Mouse (Mus musculus): ENCODE data around the gene Gm26558. TPM values are rescaled to one million over a fixed set of nuclear protein-coding genes. Genes with fewer than 3 reads are reported as not detected.

Gene Gm26558
- 3.6 and 5.9 TPM in 2 replicates for polyA plus RNA-seq (2015; fragmentation: Nextera tagmentation; extraction: Ambion mirVana)

DNA sequence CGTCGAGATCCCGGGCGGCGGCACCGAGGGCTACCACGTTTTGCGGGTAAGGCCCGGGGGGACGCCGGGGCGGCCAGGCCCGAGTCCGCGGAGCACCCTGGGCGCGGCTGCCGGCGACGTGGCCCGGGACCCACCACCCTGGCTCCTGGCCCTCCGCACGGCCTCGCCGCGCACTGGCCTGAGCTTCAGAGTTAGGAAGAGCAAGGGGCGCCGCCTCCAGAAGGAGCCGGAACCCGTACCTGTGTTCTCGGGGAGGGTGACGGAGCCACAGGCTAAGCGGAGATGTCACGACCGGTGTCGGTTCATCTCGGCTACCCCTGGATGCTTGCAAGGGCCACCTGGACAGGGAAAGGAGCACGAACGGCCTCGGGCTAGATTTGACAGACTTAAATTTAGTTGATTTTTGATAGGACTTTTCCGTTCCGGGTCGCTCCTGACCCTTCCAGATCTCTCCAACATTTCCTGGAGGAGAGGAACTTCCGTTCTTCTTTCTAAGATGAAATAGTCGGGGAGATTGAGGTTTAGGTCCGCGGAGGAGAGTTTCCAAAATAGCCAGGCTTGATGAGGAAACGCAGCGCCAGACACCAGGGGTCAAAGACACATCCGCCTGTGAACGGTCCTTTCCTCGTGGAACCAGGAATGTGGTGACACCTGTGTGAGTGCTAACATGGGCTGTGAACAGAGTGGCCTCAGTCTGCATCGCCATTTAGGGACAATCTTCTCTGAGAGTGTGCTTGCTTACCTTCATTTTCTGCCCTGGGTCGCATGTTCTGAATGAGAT, at the start of gene Gm26558:
TSS of gene Gm26558 (minus strand) at position 394 of the 781 bp plus-strand sequence.
- Histone ChIP-seq H3K9ac (peak within 1 kb of the TSS; percentile 94), H3K27me3 (no peaks in the 10 kb centered on the region), H3K9me3 (no peaks in the 10 kb centered on the region), H3K4me2 (peak within 1 kb of the TSS; percentile 74), H3K4me3 (peak within 1 kb of the TSS; percentile 95), H3K4me1 (peaks cover 18% of the 10 kb centered on the region), H3K27ac (peak within 1 kb of the TSS; percentile 95), H3K36me3 (no peaks in the 10 kb centered on the region)
- under 1% methylated on average over 53 of the region's 54 CpGs for WGBS
- ATAC-seq (ENCODE audit: insufficient number of reproducible peaks, low FRiP score, low TSS enrichment, low read depth): no peak

- Histone ChIP-seq H3K4me1 (0 out of 2 replicates have a peak, but pooled peaks cover 4% of the 10 kb centered on the region), H3K4me3 (no peak overlapping the region), H3K27ac (no peak overlapping the region), H3K4me2 (no peak overlapping the region), H3K36me3 (peaks cover 40% of the 10 kb centered on the region), H3K9me3 (no peaks in the 10 kb centered on the region), H3K9ac (no peak overlapping the region), H3K27me3 (no peaks in the 10 kb centered on the region)
- 92% methylated on average over 4 of the region's 4 CpGs for WGBS
- ATAC-seq (ENCODE audit: insufficient number of reproducible peaks, low FRiP score, low TSS enrichment, low read depth): no peak
Measured at GRCm38 (mm10) chr2:70710878-70711277, 49.0 kb upstream of the Gm26558 start.

GRCm38 (mm10) chr2:70710236-70710635, 48.3 kb upstream of the Gm26558 start:
- H3K4me1 ChIP-seq: 0 out of 2 replicates have a peak, but pooled peaks cover 4% of the 10 kb centered on the region
- WGBS: 94% methylated on average over 7 of the region's 7 CpGs
- no peak overlapping the region for H3K27ac ChIP-seq
- H3K4me2 ChIP-seq: no peak overlapping the region
- H3K9ac ChIP-seq: no peak overlapping the region
- no peak for ATAC-seq (ENCODE audit: insufficient number of reproducible peaks, low FRiP score, low TSS enrichment, low read depth)
- no peak overlapping the region for H3K4me3 ChIP-seq
- H3K27me3 ChIP-seq: 0 out of 2 replicates have a peak, but pooled peaks cover under 1% of the 10 kb centered on the region
- peaks cover 35% of the 10 kb centered on the region for H3K36me3 ChIP-seq
- no peaks in the 10 kb centered on the region for H3K9me3 ChIP-seq

GRCm38 (mm10) chr2:70708986-70709730, 47.2 kb upstream of the Gm26558 start:
- no peak overlapping the region for H3K4me2 ChIP-seq
- H3K4me3 ChIP-seq: no peak overlapping the region
- 73% methylated on average over 13 of the region's 13 CpGs for WGBS
- no peak for ATAC-seq (ENCODE audit: insufficient number of reproducible peaks, low FRiP score, low TSS enrichment, low read depth)
- H3K27ac ChIP-seq: no peak overlapping the region
- H3K9me3 ChIP-seq: no peaks in the 10 kb centered on the region
- H3K4me1 ChIP-seq: peaks cover 9% of the 10 kb centered on the region; the same call in 1 of the 2 replicates
- peaks cover 30% of the 10 kb centered on the region for H3K36me3 ChIP-seq
- H3K9ac ChIP-seq: no peak overlapping the region
- 0 out of 2 replicates have a peak, but pooled peaks cover 3% of the 10 kb centered on the region for H3K27me3 ChIP-seq

DNA sequence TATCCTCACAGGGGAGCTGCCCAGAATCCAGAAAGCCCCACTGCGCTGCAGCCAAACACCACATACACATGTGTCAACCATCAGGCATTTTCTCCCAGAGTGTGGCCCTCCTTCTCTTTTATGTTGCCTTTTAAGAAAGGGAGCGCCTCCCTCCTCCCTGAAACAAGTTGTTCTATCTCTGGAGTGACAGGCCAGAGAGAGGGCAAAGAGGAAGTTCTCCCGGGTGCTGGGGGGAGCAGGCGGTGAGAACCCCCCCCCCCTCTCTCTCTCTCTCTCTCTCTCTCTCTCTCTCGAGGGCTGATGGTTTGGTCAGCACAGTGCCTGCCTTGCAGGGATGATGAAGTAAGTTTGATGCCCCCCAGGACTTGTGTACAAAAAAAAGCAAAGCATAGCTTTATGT, 40.5 kb upstream of the Gm26558 start:
- Histone ChIP-seq H3K27me3 (0 out of 2 replicates have a peak, but pooled peaks cover 3% of the 10 kb centered on the region), H3K36me3 (0 out of 2 replicates have a peak, but pooled peaks cover 8% of the 10 kb centered on the region), H3K9me3 (no peaks in the 10 kb centered on the region), H3K4me1 (peaks cover 9% of the 10 kb centered on the region; the same call in 1 of the 2 replicates), H3K4me3 (no peak overlapping the region), H3K27ac (no peak overlapping the region), H3K9ac (no peak overlapping the region), H3K4me2 (no peak overlapping the region)
- no peak for ATAC-seq (ENCODE audit: insufficient number of reproducible peaks, low FRiP score, low TSS enrichment, low read depth)
- 26% methylated on average over 5 of the region's 5 CpGs for WGBS

DNA sequence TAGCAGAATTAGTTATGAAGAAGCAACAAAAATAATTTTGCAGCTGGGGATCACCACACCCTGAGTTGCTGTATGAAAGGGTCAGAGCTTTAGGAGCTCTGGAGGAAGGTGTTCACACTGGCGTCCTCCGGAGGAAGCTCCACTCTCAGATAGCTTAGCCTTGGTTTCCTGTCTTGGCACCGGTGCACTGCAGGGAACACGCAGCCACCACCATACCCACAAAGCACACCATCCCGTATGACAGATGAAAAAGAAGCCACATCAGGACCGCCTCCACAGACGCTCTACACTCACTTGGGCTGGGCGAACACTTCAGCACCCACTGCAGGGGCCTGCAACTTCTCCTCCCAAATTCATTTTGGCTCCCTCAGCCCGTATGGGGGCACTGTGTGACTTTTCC, 39.7 kb upstream of the Gm26558 start:
- Histone ChIP-seq H3K9ac (no peak overlapping the region), H3K9me3 (no peaks in the 10 kb centered on the region), H3K27ac (no peak overlapping the region), H3K36me3 (peaks cover 9% of the 10 kb centered on the region; the same call in 1 of the 2 replicates), H3K4me3 (no peak overlapping the region), H3K27me3 (0 out of 2 replicates have a peak, but pooled peaks cover 3% of the 10 kb centered on the region), H3K4me1 (peaks cover 5% of the 10 kb centered on the region; the same call in 1 of the 2 replicates), H3K4me2 (no peak overlapping the region)
- ATAC-seq (ENCODE audit: insufficient number of reproducible peaks, low FRiP score, low TSS enrichment, low read depth): no peak
- WGBS: 65% methylated on average over 9 of the region's 9 CpGs

GRCm38 (mm10) chr2:70700851-70701250, 38.9 kb upstream of the Gm26558 start:
- Histone ChIP-seq H3K4me1 (peaks cover 5% of the 10 kb centered on the region; the same call in 1 of the 2 replicates), H3K36me3 (peaks cover 11% of the 10 kb centered on the region; the same call in 1 of the 2 replicates), H3K27me3 (0 out of 2 replicates have a peak, but pooled peaks cover 3% of the 10 kb centered on the region), H3K27ac (no peak overlapping the region), H3K9ac (no peak overlapping the region), H3K9me3 (no peaks in the 10 kb centered on the region), H3K4me2 (no peak overlapping the region), H3K4me3 (no peak overlapping the region)
- 88% methylated on average over 3 of the region's 3 CpGs for WGBS
- no peak for ATAC-seq (ENCODE audit: insufficient number of reproducible peaks, low FRiP score, low TSS enrichment, low read depth)

GRCm38 (mm10) chr2:70695712-70696111, 33.8 kb upstream of the Gm26558 start:
- WGBS: 72% methylated on average over 10 of the region's 10 CpGs
- Histone ChIP-seq H3K4me1 (no peaks in the 10 kb centered on the region), H3K36me3 (peaks cover 43% of the 10 kb centered on the region), H3K9me3 (no peaks in the 10 kb centered on the region), H3K9ac (no peak overlapping the region), H3K27me3 (no peaks in the 10 kb centered on the region), H3K4me2 (no peak overlapping the region), H3K4me3 (no peak overlapping the region), H3K27ac (no peak overlapping the region)
- no peak for ATAC-seq (ENCODE audit: insufficient number of reproducible peaks, low FRiP score, low TSS enrichment, low read depth)

GRCm38 (mm10) chr2:70690195-70690594, 28.3 kb upstream of the Gm26558 start:
- H3K9ac ChIP-seq: no peak overlapping the region
- H3K27ac ChIP-seq: no peak overlapping the region
- 78% methylated on average over 11 of the region's 11 CpGs for WGBS
- H3K27me3 ChIP-seq: no peaks in the 10 kb centered on the region
- no peaks in the 10 kb centered on the region for H3K4me1 ChIP-seq
- no peaks in the 10 kb centered on the region for H3K9me3 ChIP-seq
- H3K4me2 ChIP-seq: no peak overlapping the region
- H3K36me3 ChIP-seq: peaks cover 81% of the 10 kb centered on the region
- no peak overlapping the region for H3K4me3 ChIP-seq
- no peak for ATAC-seq (ENCODE audit: insufficient number of reproducible peaks, low FRiP score, low TSS enrichment, low read depth)

DNA sequence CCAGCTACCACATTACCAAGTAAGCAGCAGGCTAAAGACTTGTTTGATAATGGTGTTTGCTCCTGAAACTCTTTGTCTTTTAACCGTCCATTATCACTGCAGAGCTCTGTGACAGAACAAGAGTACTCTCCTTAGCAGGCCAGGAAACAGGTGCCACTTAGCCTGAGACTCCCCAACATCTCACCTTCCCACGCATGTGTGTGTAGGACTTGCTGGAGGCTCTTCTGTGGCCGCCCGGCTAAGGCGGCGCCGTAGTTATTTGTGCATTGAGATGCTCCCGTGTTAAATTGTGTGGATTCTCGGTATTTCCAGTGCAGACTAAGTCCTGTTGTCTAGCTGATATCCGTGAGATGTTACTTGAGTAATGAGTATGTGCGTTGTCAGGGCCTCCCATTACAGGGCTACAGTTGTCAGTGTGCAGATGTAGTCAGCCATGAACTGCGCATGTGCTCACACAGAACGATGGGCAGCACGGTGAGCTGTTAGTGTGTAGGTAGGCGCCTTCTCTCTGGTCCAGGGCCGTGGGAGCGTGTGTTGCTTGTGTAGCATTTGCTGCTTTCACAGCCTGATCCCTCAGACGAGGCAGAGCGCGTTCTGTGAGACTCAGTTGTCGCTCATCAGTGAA, 26.7 kb upstream of the Gm26558 start:
- H3K9me3 ChIP-seq: no peaks in the 10 kb centered on the region
- H3K27me3 ChIP-seq: no peaks in the 10 kb centered on the region
- H3K4me1 ChIP-seq: no peaks in the 10 kb centered on the region
- no peak overlapping the region for H3K27ac ChIP-seq
- no peak for ATAC-seq (ENCODE audit: insufficient number of reproducible peaks, low FRiP score, low TSS enrichment, low read depth)
- H3K9ac ChIP-seq: no peak overlapping the region
- no peak overlapping the region for H3K4me2 ChIP-seq
- no peak overlapping the region for H3K4me3 ChIP-seq
- 91% methylated on average over 21 of the region's 21 CpGs for WGBS
- peaks cover 96% of the 10 kb centered on the region for H3K36me3 ChIP-seq

DNA sequence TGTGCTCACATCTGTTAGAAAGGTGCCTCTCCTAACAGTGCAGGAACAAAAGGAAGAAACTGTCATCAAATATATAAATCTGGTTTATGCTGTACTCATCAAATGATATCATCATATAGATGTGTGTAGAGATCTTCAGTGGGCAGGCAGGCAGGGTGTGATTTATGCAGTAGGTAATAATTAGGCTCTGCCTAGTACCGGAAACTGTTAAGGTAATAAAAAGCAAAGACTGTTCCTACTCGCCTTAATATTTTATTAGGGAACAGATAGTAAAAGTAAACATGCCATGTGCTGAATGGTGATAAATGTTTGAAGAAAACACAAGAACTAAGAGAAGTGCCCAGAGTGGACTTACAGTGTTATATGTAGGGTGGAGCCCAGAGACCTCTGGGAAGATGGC, 20.4 kb upstream of the Gm26558 start:
- no peak overlapping the region for H3K4me3 ChIP-seq
- no peak overlapping the region for H3K4me2 ChIP-seq
- no peaks in the 10 kb centered on the region for H3K4me1 ChIP-seq
- H3K9me3 ChIP-seq: no peaks in the 10 kb centered on the region
- ATAC-seq (ENCODE audit: insufficient number of reproducible peaks, low FRiP score, low TSS enrichment, low read depth): no peak
- WGBS: 38% methylated on average over 2 of the region's 2 CpGs
- H3K27me3 ChIP-seq: no peaks in the 10 kb centered on the region
- no peak overlapping the region for H3K27ac ChIP-seq
- no peak overlapping the region for H3K9ac ChIP-seq
- peaks cover 93% of the 10 kb centered on the region for H3K36me3 ChIP-seq

Data from limb, embryonic 15.5 days (tissue).